Mouse (Mus musculus) midbrain, embryonic 16.5 days (tissue): Measurements from ENCODE around the gene Olfr229. TPM values are rescaled to one million over a fixed set of nuclear protein-coding genes. Genes with fewer than 3 reads are reported as not detected.
"Not testable (repeated sequence)": the region's sequence is repeated elsewhere in the genome, so short reads cannot be mapped to it uniquely, and the experiment has no call there.

Experiments
- ATAC-seq: fragments of 200-750 bp; cut with Nextera tagmentation; 2 replicates; pipeline ENCODE4 v1.8.0; 2017; ENCODE audit warnings: moderate TSS enrichment
- H3K27ac ChIP-seq: fragments of 300-500 bp; sonication (generic); 2 replicates; pipeline ENCODE4 v1.5.1; 2014; ENCODE audit warnings: mild to moderate bottlenecking, low read length, mixed read lengths
- H3K27me3 ChIP-seq: fragments of 300-500 bp; sonication (generic); 2 replicates; pipeline ENCODE4 v1.6.1; 2014; ENCODE audit warnings: low read depth, low read length, mixed read lengths; ENCODE audit not compliant: control insufficient read depth, insufficient read depth
- H3K36me3 ChIP-seq: fragments of 300-500 bp; sonication (generic); 2 replicates; pipeline ENCODE4 v1.6.1; 2014; ENCODE audit warnings: mild to moderate bottlenecking, low read length, moderate library complexity, mixed read lengths; ENCODE audit not compliant: control insufficient read depth, insufficient read depth
- H3K4me1 ChIP-seq: fragments of 300-500 bp; sonication (generic); 2 replicates; pipeline ENCODE4 v1.6.1; 2014; ENCODE audit warnings: mild to moderate bottlenecking, low read length, mixed read lengths; ENCODE audit not compliant: control insufficient read depth, insufficient read depth
- H3K4me2 ChIP-seq: fragments of 300-500 bp; sonication (generic); 2 replicates; pipeline ENCODE4 v1.6.1; 2014; ENCODE audit warnings: mild to moderate bottlenecking, low read length, mixed read lengths
- H3K4me3 ChIP-seq: fragments of 300-500 bp; sonication (generic); 2 replicates; pipeline ENCODE4 v1.5.1; 2014; ENCODE audit warnings: low read depth, mild to moderate bottlenecking, low read length, moderate library complexity, mixed read lengths
- H3K9ac ChIP-seq: fragments of 300-500 bp; sonication (generic); 2 replicates; pipeline ENCODE4 v1.6.1; 2014; ENCODE audit warnings: low read depth, low read length, mixed read lengths
- H3K9me3 ChIP-seq: fragments of 300-500 bp; sonication (generic); replicated peaks from 2 replicates; pipeline ENCODE4 v1.6.1; 2014; ENCODE audit warnings: mild to moderate bottlenecking, low read length, mixed read lengths; ENCODE audit not compliant: control insufficient read depth, poor library complexity, severe bottlenecking
- WGBS: fragments of 180-500 bp; shearing (Covaris S2); extraction: QIAGEN DNeasy Blood & Tissue Kit; methylation state at CpG from one replicate; pipeline ENCODE4 v1.1.7; 2014; 5-methylcytosine and 5-hydroxymethylcytosine counted together
- polyA plus RNA-seq: library from polyadenylated mRNA; unstranded; fragments of >200 nt; fragmentation: Nextera tagmentation; extraction: Ambion mirVana; gene quantifications from 2 replicates; pipeline ENCODE4 v1.2.1, GENCODE M21; 2015

Gene Olfr229
- not detected in 2 replicates for polyA plus RNA-seq

- Histone ChIP-seq H3K4me3 (no peak within 1 kb of the TSS), H3K36me3 (no peaks in the 10 kb centered on the region), H3K27ac (no peak within 1 kb of the TSS), H3K9ac (no peak within 1 kb of the TSS), H3K4me2 (no peak within 1 kb of the TSS), H3K27me3 (no peaks in the 10 kb centered on the region), H3K4me1 (no peaks in the 10 kb centered on the region), H3K9me3 (no peaks in the 10 kb centered on the region)
- WGBS: 75% methylated on average over 2 of the region's 2 CpGs
- no peak for ATAC-seq
These were observed at the start of gene Olfr229 for GRCm38 (mm10) chr9:39907036-39907435. Olfr229 (plus strand) TSS chr9:39907336.

- WGBS: 80% methylated on average over 2 of the region's 2 CpGs
These were observed 41.0 kb upstream of the Olfr229 start, which contains the start of gene Olfr972 for GRCm38 (mm10) chr9:39866122-39866521. Olfr972 (plus strand) TSS chr9:39866422.

GRCm38 (mm10) chr9:39871986-39872385 is 35.1 kb upstream of the Olfr229 start:
- not testable (repeated sequence) for H3K9me3 ChIP-seq, H3K27ac ChIP-seq, H3K4me1 ChIP-seq, H3K4me3 ChIP-seq, H3K4me2 ChIP-seq, H3K27me3 ChIP-seq, H3K9ac ChIP-seq, ATAC-seq, H3K36me3 ChIP-seq
- 85% methylated on average over 1 of the region's 1 CpGs for WGBS

More at GRCm38 (mm10) chr9:39866122-39866521, 41.0 kb upstream of the Olfr229 start, which contains the start of gene Olfr972:
- Histone ChIP-seq H3K36me3 (no peaks in the 10 kb centered on the region), H3K4me3 (no peak within 1 kb of the TSS), H3K27ac (no peak within 1 kb of the TSS), H3K9me3 (no peaks in the 10 kb centered on the region), H3K4me1 (no peaks in the 10 kb centered on the region), H3K9ac (no peak within 1 kb of the TSS), H3K4me2 (no peak within 1 kb of the TSS), H3K27me3 (no peaks in the 10 kb centered on the region)
- ATAC-seq: no peak

- not testable (repeated sequence) for H3K9me3 ChIP-seq, H3K27me3 ChIP-seq, H3K4me1 ChIP-seq, H3K4me3 ChIP-seq, H3K36me3 ChIP-seq, H3K9ac ChIP-seq, H3K27ac ChIP-seq, H3K4me2 ChIP-seq
- peak; percentile 98 for ATAC-seq
- WGBS: no CpG with 5 or more reads among the region's 4 CpGs
These were observed 29.4 kb upstream of the Olfr229 start for GRCm38 (mm10) chr9:39877541-39878396.

GRCm38 (mm10) chr9:39905106-39905505 is 2.0 kb upstream of the Olfr229 start:
- no peak for ATAC-seq
- H3K4me2 ChIP-seq: no peak overlapping the region
- no peak overlapping the region for H3K4me3 ChIP-seq
- H3K27ac ChIP-seq: no peak overlapping the region
- no peaks in the 10 kb centered on the region for H3K9me3 ChIP-seq
- 83% methylated on average over 6 of the region's 6 CpGs for whole genome bisulfite sequencing
- no peaks in the 10 kb centered on the region for H3K36me3 ChIP-seq
- H3K27me3 ChIP-seq: no peaks in the 10 kb centered on the region
- H3K4me1 ChIP-seq: no peaks in the 10 kb centered on the region
- no peak overlapping the region for H3K9ac ChIP-seq

GRCm38 (mm10) chr9:39909939-39910338 is 2.8 kb downstream of the Olfr229 start:
- Histone ChIP-seq H3K27ac (no peak overlapping the region), H3K4me1 (no peaks in the 10 kb centered on the region), H3K4me3 (no peak overlapping the region), H3K9me3 (no peaks in the 10 kb centered on the region), H3K27me3 (no peaks in the 10 kb centered on the region), H3K9ac (no peak overlapping the region), H3K36me3 (no peaks in the 10 kb centered on the region), H3K4me2 (no peak overlapping the region)
- WGBS: 91% methylated on average over 3 of the region's 3 CpGs
- ATAC-seq: no peak

GRCm38 (mm10) chr9:39927975-39928836 is 21.1 kb downstream of the Olfr229 start:
- not testable (repeated sequence) for H3K4me2 ChIP-seq, H3K9me3 ChIP-seq, H3K36me3 ChIP-seq, H3K4me3 ChIP-seq, H3K27ac ChIP-seq, H3K27me3 ChIP-seq, H3K9ac ChIP-seq, H3K4me1 ChIP-seq
- peak; percentile 98 for ATAC-seq
- no CpG with 5 or more reads among the region's 4 CpGs for WGBS

- H3K27me3 ChIP-seq, H3K4me1 ChIP-seq, H3K36me3 ChIP-seq, H3K9me3 ChIP-seq, H3K27ac ChIP-seq, H3K4me2 ChIP-seq, H3K9ac ChIP-seq, H3K4me3 ChIP-seq: not testable (repeated sequence)
- 40% methylated on average over 1 of the region's 1 CpGs for WGBS
- ATAC-seq: peak; percentile 44; the same call in 1 of the 2 replicates
These were observed 21.7 kb downstream of the Olfr229 start for GRCm38 (mm10) chr9:39928837-39929236.

GRCm38 (mm10) chr9:39937201-39937600 is 30.1 kb downstream of the Olfr229 start, which contains the start of gene Olfr974:
Olfr974 (plus strand) TSS chr9:39937501.
- Histone ChIP-seq H3K9me3 (no peaks in the 10 kb centered on the region), H3K27ac (no peak within 1 kb of the TSS), H3K4me3 (no peak within 1 kb of the TSS), H3K27me3 (no peaks in the 10 kb centered on the region), H3K9ac (no peak within 1 kb of the TSS), H3K36me3 (no peaks in the 10 kb centered on the region), H3K4me1 (no peaks in the 10 kb centered on the region), H3K4me2 (no peak within 1 kb of the TSS)
- ATAC-seq: no peak
- 73% methylated on average over 1 of the region's 1 CpGs for WGBS
